ENCODE assay signal across 9 mouse cellular contexts in genomic region chr3:41201782-41202181, GRCm38 (mm10).
DNase-seq lines count a peak whose midpoint lies in the region; ATAC-seq lines count a peak whose summit lies in the region.
"Had no signal": no experiment of that assay in that cellular context is flagged by ENCODE, and none has a peak within 500 bp of the region (broad histone marks: within the 10 kb centered on the region; RNA-seq: fewer than 3 reads in every experiment).

No protein-coding gene starts in this region.

- no peaks in the 10 kb centered on the region for H3K27me3 ChIP-seq in heart, embryonic 12.5 days (replicated peaks)
- H3K27me3 ChIP-seq: megakaryocyte, embryonic 14.5 days had no signal

- 35% methylated on average over 4 of the region's 4 CpGs for WGBS in heart, embryonic 12.5 days

- peaks cover 21% of the 10 kb centered on the region for H3K4me1 ChIP-seq in heart, embryonic 12.5 days (replicated peaks)
- H3K4me1 ChIP-seq: megakaryocyte, embryonic 14.5 days had no signal

- no peak overlapping the region for H3K9ac ChIP-seq in heart, embryonic 12.5 days

- H3K4me2 ChIP-seq in heart, embryonic 12.5 days: no peak overlapping the region

- H3K27ac ChIP-seq in heart, embryonic 12.5 days (ENCODE audit: poor library complexity, severe bottlenecking): no peak overlapping the region

- DNase-seq in heart, adult 11 months: peak; percentile 62
- peak; percentile 18 for DNase-seq in right cerebral cortex, postnatal 14 days
- no peak for DNase-seq in right cerebral cortex, adult 2 months (ENCODE audit: low spot score in 2 of 2)
- DNase-seq in thymus, postnatal 36 days: peak; percentile 23 to 32
- no peak for DNase-seq in left cerebral cortex, adult 9 months (ENCODE audit: low spot score in 2 of 2)

- ATAC-seq in heart, embryonic 12.5 days (ENCODE audit: insufficient number of reproducible peaks, low FRiP score): no peak
- ATAC-seq in common myeloid progenitor, adult 5-6 weeks (replicated peaks; ENCODE audit: low read depth, poor library complexity, severe bottlenecking): peak; percentile 66
- no peak for ATAC-seq in erythroid progenitor cell, adult 5-6 weeks (replicated peaks; ENCODE audit: low FRiP score, poor library complexity, severe bottlenecking)

- H3K9me3 ChIP-seq in heart, embryonic 12.5 days (replicated peaks): no peaks in the 10 kb centered on the region
- H3K9me3 ChIP-seq: megakaryocyte, embryonic 14.5 days had no signal

- no peak overlapping the region for H3K4me3 ChIP-seq in heart, embryonic 12.5 days
- H3K4me3 ChIP-seq: megakaryocyte, embryonic 14.5 days had no signal

- H3K36me3 ChIP-seq in heart, embryonic 12.5 days: no peaks in the 10 kb centered on the region

Comparison
In these comparisons a context has a peak if more than half of its experiments do, and no peak if none do; other contexts are left out.
1. DNase-seq: peak in heart, adult 11 months (single experiment), right cerebral cortex, postnatal 14 days (single experiment) and thymus, postnatal 36 days (2 of 2); none in right cerebral cortex, adult 2 months (0 of 2) and left cerebral cortex, adult 9 months (0 of 2).